Mouse (Mus musculus): ENCODE measurements around the gene Slc12a7. TPM values are rescaled to one million over a fixed set of nuclear protein-coding genes. Genes with fewer than 3 reads are reported as not detected.

The Slc12a7 gene
- polyA plus RNA-seq, 1 experiment from 2014 or later: 19.7 TPM

GRCm38 (mm10) chr13:73718225-73718624 lies 14.7 kb upstream of the Slc12a7 start:
- 1% methylated on average over 2 of the region's 2 CpGs for WGBS
- Histone ChIP-seq H3K27ac (ENCODE audit: low read depth) (no peak overlapping the region), H3K4me2 (no peak overlapping the region), H3K4me1 (ENCODE audit: insufficient read depth) (no peaks in the 10 kb centered on the region), H3K27me3 (ENCODE audit: insufficient read depth, low read length) (no peaks in the 10 kb centered on the region), H3K4me3 (ENCODE audit: low read depth, low read length) (no peak overlapping the region), H3K9ac (no peak overlapping the region), H3K36me3 (ENCODE audit: insufficient read depth) (no peaks in the 10 kb centered on the region), H3K9me3 (ENCODE audit: low read depth, low read length) (no peaks in the 10 kb centered on the region)
- TF ChIP-seq CTCF (IDR thresholded peaks at IDR 0.05; ENCODE audit: low read depth): peak; percentile 94
- peak; percentile 56; the same call in 1 of the 2 replicates for ATAC-seq (ENCODE audit: insufficient read depth)
- DNase-seq: peak; percentile 97

- H3K27me3 ChIP-seq (ENCODE audit: insufficient read depth, low read length): no peaks in the 10 kb centered on the region
- no peak overlapping the region for H3K4me2 ChIP-seq
- H3K27ac ChIP-seq (ENCODE audit: low read depth): no peak overlapping the region
- H3K36me3 ChIP-seq (ENCODE audit: insufficient read depth): no peaks in the 10 kb centered on the region
- no peaks in the 10 kb centered on the region for H3K9me3 ChIP-seq (ENCODE audit: low read depth, low read length)
- H3K4me1 ChIP-seq (ENCODE audit: insufficient read depth): no peaks in the 10 kb centered on the region
- no peak for ATAC-seq (ENCODE audit: insufficient read depth)
- no peak for DNase-seq
- no peak overlapping the region for H3K9ac ChIP-seq
- TF ChIP-seq CTCF (IDR thresholded peaks at IDR 0.05; ENCODE audit: low read depth): no peak
- WGBS: 84% methylated on average over 4 of the region's 4 CpGs
- no peak overlapping the region for H3K4me3 ChIP-seq (ENCODE audit: low read depth, low read length)
Measured at GRCm38 (mm10) chr13:73720241-73720640, 12.7 kb upstream of the Slc12a7 start.

- Histone ChIP-seq H3K4me3 (ENCODE audit: low read depth, low read length) (no peak overlapping the region), H3K36me3 (ENCODE audit: insufficient read depth) (no peaks in the 10 kb centered on the region), H3K4me2 (no peak overlapping the region), H3K27me3 (ENCODE audit: insufficient read depth, low read length) (no peaks in the 10 kb centered on the region), H3K9ac (no peak overlapping the region), H3K9me3 (ENCODE audit: low read depth, low read length) (no peaks in the 10 kb centered on the region), H3K4me1 (ENCODE audit: insufficient read depth) (no peaks in the 10 kb centered on the region), H3K27ac (ENCODE audit: low read depth) (no peak overlapping the region)
- peak; percentile 64 for DNase-seq
- peak; percentile 69 for TF ChIP-seq CTCF (IDR thresholded peaks at IDR 0.05; ENCODE audit: low read depth)
- 27% methylated on average over 8 of the region's 8 CpGs for WGBS
- ATAC-seq (ENCODE audit: insufficient read depth): peak; percentile 52; the same call in 1 of the 2 replicates
Measured at GRCm38 (mm10) chr13:73723081-73723668, 9.7 kb upstream of the Slc12a7 start.

- no peak overlapping the region for H3K4me2 ChIP-seq
- no peaks in the 10 kb centered on the region for H3K36me3 ChIP-seq (ENCODE audit: insufficient read depth)
- H3K9ac ChIP-seq: no peak overlapping the region
- no peak overlapping the region for H3K4me3 ChIP-seq (ENCODE audit: low read depth, low read length)
- no peak for TF ChIP-seq CTCF (IDR thresholded peaks at IDR 0.05; ENCODE audit: low read depth)
- 64% methylated on average over 5 of the region's 5 CpGs for WGBS
- ATAC-seq (ENCODE audit: insufficient read depth) (no peak), DNase-seq (no peak)
- H3K9me3 ChIP-seq (ENCODE audit: low read depth, low read length): no peaks in the 10 kb centered on the region
- no peaks in the 10 kb centered on the region for H3K4me1 ChIP-seq (ENCODE audit: insufficient read depth)
- H3K27me3 ChIP-seq (ENCODE audit: insufficient read depth, low read length): no peaks in the 10 kb centered on the region
- no peak overlapping the region for H3K27ac ChIP-seq (ENCODE audit: low read depth)
Measured at GRCm38 (mm10) chr13:73725315-73725714, 7.6 kb upstream of the Slc12a7 start.

- no peak overlapping the region for H3K4me2 ChIP-seq
- 25% methylated on average over 2 of the region's 2 CpGs for WGBS
- H3K27ac ChIP-seq (ENCODE audit: low read depth): no peak overlapping the region
- DNase-seq (no peak), ATAC-seq (ENCODE audit: insufficient read depth) (no peak)
- no peaks in the 10 kb centered on the region for H3K4me1 ChIP-seq (ENCODE audit: insufficient read depth)
- H3K9me3 ChIP-seq (ENCODE audit: low read depth, low read length): no peaks in the 10 kb centered on the region
- no peaks in the 10 kb centered on the region for H3K36me3 ChIP-seq (ENCODE audit: insufficient read depth)
- no peak overlapping the region for H3K9ac ChIP-seq
- H3K4me3 ChIP-seq (ENCODE audit: low read depth, low read length): no peak overlapping the region
- no peaks in the 10 kb centered on the region for H3K27me3 ChIP-seq (ENCODE audit: insufficient read depth, low read length)
- no peak for TF ChIP-seq CTCF (IDR thresholded peaks at IDR 0.05; ENCODE audit: low read depth)
Measured at GRCm38 (mm10) chr13:73727621-73728025, 5.3 kb upstream of the Slc12a7 start.

GRCm38 (mm10) chr13:73728633-73729032 lies 4.3 kb upstream of the Slc12a7 start:
- no peak for DNase-seq
- Histone ChIP-seq H3K27me3 (ENCODE audit: insufficient read depth, low read length) (peaks cover 6% of the 10 kb centered on the region; the same call in 1 of the 2 replicates), H3K27ac (ENCODE audit: low read depth) (no peak overlapping the region), H3K4me1 (ENCODE audit: insufficient read depth) (no peaks in the 10 kb centered on the region), H3K4me2 (no peak overlapping the region), H3K9me3 (ENCODE audit: low read depth, low read length) (no peaks in the 10 kb centered on the region), H3K36me3 (ENCODE audit: insufficient read depth) (no peaks in the 10 kb centered on the region), H3K4me3 (ENCODE audit: low read depth, low read length) (no peak overlapping the region), H3K9ac (no peak overlapping the region)
- no peak for TF ChIP-seq CTCF (IDR thresholded peaks at IDR 0.05; ENCODE audit: low read depth)
- no peak for ATAC-seq (ENCODE audit: insufficient read depth)

GRCm38 (mm10) chr13:73730913-73731312 lies 2.0 kb upstream of the Slc12a7 start:
- no peak overlapping the region for H3K27ac ChIP-seq (ENCODE audit: low read depth)
- no peak for DNase-seq
- H3K4me3 ChIP-seq (ENCODE audit: low read depth, low read length): no peak overlapping the region
- 38% methylated on average over 1 of the region's 1 CpGs for WGBS
- no peak for ATAC-seq (ENCODE audit: insufficient read depth)
- H3K4me1 ChIP-seq (ENCODE audit: insufficient read depth): no peaks in the 10 kb centered on the region
- H3K27me3 ChIP-seq (ENCODE audit: insufficient read depth, low read length): peaks cover 11% of the 10 kb centered on the region; the same call in 1 of the 2 replicates
- no peaks in the 10 kb centered on the region for H3K9me3 ChIP-seq (ENCODE audit: low read depth, low read length)
- no peak overlapping the region for H3K4me2 ChIP-seq
- H3K9ac ChIP-seq: no peak overlapping the region
- H3K36me3 ChIP-seq (ENCODE audit: insufficient read depth): no peaks in the 10 kb centered on the region
- TF ChIP-seq CTCF (IDR thresholded peaks at IDR 0.05; ENCODE audit: low read depth): no peak
